Mouse (Mus musculus) ES-E14 (cell line): ENCODE measurements around the gene Farsb.

Experiments used
- HCFC1 ChIP-seq: IDR thresholded peaks from 2 replicates; pipeline ENCODE4 v1.6.1; 2012; ENCODE audit warnings: low read length, inconsistent platforms, borderline replicate concordance; ENCODE audit not compliant: insufficient read depth
- MAFK ChIP-seq: IDR thresholded peaks from 2 replicates; pipeline ENCODE4 v1.6.1; 2014; ENCODE audit warnings: mild to moderate bottlenecking, low read depth, low read length, inconsistent platforms; ENCODE audit not compliant: insufficient read depth
- ZC3H11A ChIP-seq: IDR thresholded peaks from 2 replicates; pipeline ENCODE4 v1.6.1; 2012; ENCODE audit warnings: low read depth, mild to moderate bottlenecking, inconsistent platforms, low read length, borderline replicate concordance
- ZNF384 ChIP-seq: IDR thresholded peaks from 2 replicates; pipeline ENCODE4 v1.6.1; 2012; ENCODE audit warnings: low read depth, low read length, inconsistent platforms

- no peak for TF ChIP-seq ZC3H11A
- TF ChIP-seq ZNF384 = no peak
- TF ChIP-seq MAFK = no peak
- no peak for TF ChIP-seq HCFC1
Observed at GRCm38 (mm10) chr1:78502527-78502926, 13.8 kb upstream of the Farsb start.
